Mouse (Mus musculus): ENCODE data around the gene Hcfc1r1. TPM values are rescaled to one million over a fixed set of nuclear protein-coding genes. Genes with fewer than 3 reads are reported as not detected.
A peak's percentile ranks its signal among the peaks of the same experiment; 100 is the strongest.

The Hcfc1r1 gene
- polyA plus RNA-seq, 1 experiment from 2014 or later: 84.8 TPM

- Histone ChIP-seq H3K4me2 (peak overlapping the region; percentile 100), H3K27me3 (replicated peaks) (peaks cover 16% of the 10 kb centered on the region), H3K4me3 (replicated peaks) (peak overlapping the region; percentile 63), H3K9me3 (no peaks in the 10 kb centered on the region), H3K36me3 (no peaks in the 10 kb centered on the region), H3K4me1 (peaks cover 16% of the 10 kb centered on the region; the same call in 1 of the 2 replicates), H3K9ac (peak overlapping the region; percentile 29), H3K27ac (no peak overlapping the region)
- ATAC-seq (ENCODE audit: insufficient read depth, low FRiP score, low read depth): peak; percentile 11; the same call in 1 of the 2 replicates
- WGBS: under 1% methylated on average over 81 of the region's 101 CpGs
Measured at GRCm38 (mm10) chr17:23699131-23700077, 26.0 kb downstream of the Hcfc1r1 start.

- under 1% methylated on average over 27 of the region's 28 CpGs for WGBS
- no peak overlapping the region for H3K9ac ChIP-seq
- H3K4me2 ChIP-seq: peak overlapping the region; percentile 100
- H3K27ac ChIP-seq: no peak overlapping the region
- peak; percentile 93 for ATAC-seq (ENCODE audit: insufficient read depth, low FRiP score, low read depth)
- no peaks in the 10 kb centered on the region for H3K36me3 ChIP-seq
- H3K4me3 ChIP-seq (replicated peaks): peak overlapping the region; percentile 63
- H3K4me1 ChIP-seq: peaks cover 12% of the 10 kb centered on the region; the same call in 1 of the 2 replicates
- H3K27me3 ChIP-seq (replicated peaks): peaks cover 16% of the 10 kb centered on the region
- H3K9me3 ChIP-seq: no peaks in the 10 kb centered on the region
Measured at GRCm38 (mm10) chr17:23700079-23700478, 26.7 kb downstream of the Hcfc1r1 start.

- Histone ChIP-seq H3K27me3 (replicated peaks) (peaks cover 16% of the 10 kb centered on the region), H3K27ac (no peak overlapping the region), H3K36me3 (no peaks in the 10 kb centered on the region), H3K4me1 (peaks cover 8% of the 10 kb centered on the region; the same call in 1 of the 2 replicates), H3K9ac (no peak overlapping the region), H3K4me3 (replicated peaks) (no peak overlapping the region), H3K4me2 (no peak overlapping the region), H3K9me3 (no peaks in the 10 kb centered on the region)
- no peak for ATAC-seq (ENCODE audit: insufficient read depth, low FRiP score, low read depth)
- 83% methylated on average over 9 of the region's 9 CpGs for WGBS
Measured at GRCm38 (mm10) chr17:23703301-23703700, 29.9 kb downstream of the Hcfc1r1 start.

GRCm38 (mm10) chr17:23704741-23705140, 31.3 kb downstream of the Hcfc1r1 start:
- peaks cover 8% of the 10 kb centered on the region for H3K27me3 ChIP-seq (replicated peaks)
- ATAC-seq (ENCODE audit: insufficient read depth, low FRiP score, low read depth): no peak
- no peak overlapping the region for H3K4me3 ChIP-seq (replicated peaks)
- no peak overlapping the region for H3K9ac ChIP-seq
- no peak overlapping the region for H3K4me2 ChIP-seq
- WGBS: 49% methylated on average over 7 of the region's 7 CpGs
- no peaks in the 10 kb centered on the region for H3K36me3 ChIP-seq
- no peak overlapping the region for H3K27ac ChIP-seq
- 0 out of 2 replicates have a peak, but pooled peaks cover 3% of the 10 kb centered on the region for H3K4me1 ChIP-seq
- no peaks in the 10 kb centered on the region for H3K9me3 ChIP-seq

GRCm38 (mm10) chr17:23705525-23706104, 32.2 kb downstream of the Hcfc1r1 start:
- 76% methylated on average over 7 of the region's 7 CpGs for WGBS
- H3K27ac ChIP-seq: no peak overlapping the region
- H3K27me3 ChIP-seq (replicated peaks): peaks cover 4% of the 10 kb centered on the region; the same call in 1 of the 2 replicates
- ATAC-seq (ENCODE audit: insufficient read depth, low FRiP score, low read depth): no peak
- H3K4me2 ChIP-seq: no peak overlapping the region
- no peak overlapping the region for H3K4me3 ChIP-seq (replicated peaks)
- no peak overlapping the region for H3K9ac ChIP-seq
- H3K4me1 ChIP-seq: no peaks in the 10 kb centered on the region
- H3K36me3 ChIP-seq: no peaks in the 10 kb centered on the region
- H3K9me3 ChIP-seq: no peaks in the 10 kb centered on the region

GRCm38 (mm10) chr17:23706212-23706611, 32.8 kb downstream of the Hcfc1r1 start:
- no peak overlapping the region for H3K4me2 ChIP-seq
- no peak overlapping the region for H3K4me3 ChIP-seq (replicated peaks)
- no peak overlapping the region for H3K27ac ChIP-seq
- no peak overlapping the region for H3K9ac ChIP-seq
- 3% methylated on average over 3 of the region's 3 CpGs for WGBS
- 0 out of 2 replicates have a peak, but pooled peaks have one; percentile 58 for ATAC-seq (ENCODE audit: insufficient read depth, low FRiP score, low read depth)
- H3K27me3 ChIP-seq (replicated peaks): no peaks in the 10 kb centered on the region
- no peaks in the 10 kb centered on the region for H3K4me1 ChIP-seq
- H3K9me3 ChIP-seq: no peaks in the 10 kb centered on the region
- H3K36me3 ChIP-seq: no peaks in the 10 kb centered on the region

- Histone ChIP-seq H3K27me3 (replicated peaks) (no peaks in the 10 kb centered on the region), H3K9ac (no peak overlapping the region), H3K4me2 (no peak overlapping the region), H3K36me3 (no peaks in the 10 kb centered on the region), H3K9me3 (no peaks in the 10 kb centered on the region), H3K4me1 (no peaks in the 10 kb centered on the region), H3K27ac (no peak overlapping the region), H3K4me3 (replicated peaks) (no peak overlapping the region)
- 61% methylated on average over 2 of the region's 2 CpGs for WGBS
- ATAC-seq (ENCODE audit: insufficient read depth, low FRiP score, low read depth): no peak
Measured at GRCm38 (mm10) chr17:23717003-23717402, 43.6 kb downstream of the Hcfc1r1 start.

GRCm38 (mm10) chr17:23719455-23719854, 46.1 kb downstream of the Hcfc1r1 start:
- Histone ChIP-seq H3K9ac (no peak overlapping the region), H3K36me3 (no peaks in the 10 kb centered on the region), H3K27me3 (replicated peaks) (no peaks in the 10 kb centered on the region), H3K27ac (no peak overlapping the region), H3K4me3 (replicated peaks) (no peak overlapping the region), H3K4me2 (no peak overlapping the region), H3K9me3 (no peaks in the 10 kb centered on the region), H3K4me1 (no peaks in the 10 kb centered on the region)
- no peak for ATAC-seq (ENCODE audit: insufficient read depth, low FRiP score, low read depth)
- 11% methylated on average over 1 of the region's 1 CpGs for WGBS

GRCm38 (mm10) chr17:23721886-23722285, 48.5 kb downstream of the Hcfc1r1 start:
- no peak overlapping the region for H3K27ac ChIP-seq
- WGBS: 78% methylated on average over 2 of the region's 2 CpGs
- H3K4me3 ChIP-seq (replicated peaks): no peak overlapping the region
- H3K4me1 ChIP-seq: 0 out of 2 replicates have a peak, but pooled peaks cover 1% of the 10 kb centered on the region
- H3K9ac ChIP-seq: no peak overlapping the region
- no peak for ATAC-seq (ENCODE audit: insufficient read depth, low FRiP score, low read depth)
- H3K9me3 ChIP-seq: no peaks in the 10 kb centered on the region
- no peak overlapping the region for H3K4me2 ChIP-seq
- H3K27me3 ChIP-seq (replicated peaks): no peaks in the 10 kb centered on the region
- H3K36me3 ChIP-seq: no peaks in the 10 kb centered on the region

- ATAC-seq (ENCODE audit: insufficient read depth, low FRiP score, low read depth): no peak
- H3K27ac ChIP-seq: no peak within 1 kb of the TSS
- 60% methylated on average over 7 of the region's 7 CpGs for WGBS
- no peak within 1 kb of the TSS for H3K9ac ChIP-seq
- H3K4me2 ChIP-seq: no peak within 1 kb of the TSS
- no peaks in the 10 kb centered on the region for H3K9me3 ChIP-seq
- H3K4me3 ChIP-seq (replicated peaks): no peak within 1 kb of the TSS
- 0 out of 2 replicates have a peak, but pooled peaks cover 3% of the 10 kb centered on the region for H3K4me1 ChIP-seq
- H3K27me3 ChIP-seq (replicated peaks): no peaks in the 10 kb centered on the region
- no peaks in the 10 kb centered on the region for H3K36me3 ChIP-seq
Measured at GRCm38 (mm10) chr17:23722376-23723125, 49.2 kb downstream of the Hcfc1r1 start, which contains the start of gene 1520401A03Rik. TSS of gene 1520401A03Rik (minus strand) at chr17:23722783.

All from stomach, embryonic 15.5 days (tissue).